Mouse (Mus musculus) monocyte, adult 5-6 weeks (primary cell): ENCODE measurements around the gene N4bp1. TPM values are rescaled to one million over a fixed set of nuclear protein-coding genes. Genes with fewer than 3 reads are reported as not detected.

Experiments used
- ATAC-seq: fragments of 153-309, 156-312 bp; replicated peaks from 2 replicates; pipeline ENCODE4 v1.8.0; 2017; ENCODE audit warnings: mild to moderate bottlenecking; ENCODE audit not compliant: low TSS enrichment, insufficient number of reproducible peaks, severe bottlenecking, poor library complexity, low FRiP score
- total RNA-seq: library from RNA; stranded (forward); fragments of 200-1000, 200-491, 200-594 nt; gene quantifications from 3 replicates; pipeline ENCODE4 v1.2.3, GENCODE M21; 2017

The N4bp1 gene
- total RNA-seq, 1 experiment from 2014 or later = 50.6 TPM

- no peak for ATAC-seq
Measured at GRCm38 (mm10) chr8:86791542-86791941, 93.5 kb downstream of the N4bp1 start.

- no peak for ATAC-seq
Measured at GRCm38 (mm10) chr8:86789576-86789975, 95.5 kb downstream of the N4bp1 start.

GRCm38 (mm10) chr8:86787891-86788420 lies 97.1 kb downstream of the N4bp1 start:
- ATAC-seq = no peak

- ATAC-seq = no peak
Measured at GRCm38 (mm10) chr8:86786498-86786897, 98.6 kb downstream of the N4bp1 start.

GRCm38 (mm10) chr8:86781094-86781493 lies 104.0 kb downstream of the N4bp1 start:
- no peak for ATAC-seq

- no peak for ATAC-seq
Measured at GRCm38 (mm10) chr8:86779207-86779606, 105.9 kb downstream of the N4bp1 start.

- ATAC-seq = no peak
Measured at GRCm38 (mm10) chr8:86769945-86770715, 114.9 kb downstream of the N4bp1 start.

GRCm38 (mm10) chr8:86768499-86768898 lies 116.6 kb downstream of the N4bp1 start:
- ATAC-seq = no peak

- no peak for ATAC-seq
Measured at GRCm38 (mm10) chr8:86766548-86767211, 118.4 kb downstream of the N4bp1 start.

- no peak for ATAC-seq
Measured at GRCm38 (mm10) chr8:86765669-86766068, 119.4 kb downstream of the N4bp1 start.

GRCm38 (mm10) chr8:86765155-86765554 lies 119.9 kb downstream of the N4bp1 start:
- no peak; the same call in 1 of the 2 replicates for ATAC-seq

GRCm38 (mm10) chr8:86762806-86763205 lies 122.3 kb downstream of the N4bp1 start:
- ATAC-seq = no peak

- no peak for ATAC-seq
Measured at GRCm38 (mm10) chr8:86760746-86761145, 124.3 kb downstream of the N4bp1 start.

- no peak for ATAC-seq
Measured at GRCm38 (mm10) chr8:86759090-86759491, 126.0 kb downstream of the N4bp1 start.

- ATAC-seq = no peak
Measured at GRCm38 (mm10) chr8:86758651-86759050, 126.4 kb downstream of the N4bp1 start.

Other genes starting within 250 kb of the N4bp1 start
- gene Gm10638, start 139.6 kb downstream of the N4bp1 start, total RNA-seq = not detected in 3 replicates
- 29.7 to 37.9 TPM (median 35.9 TPM) in 3 replicates for gene Siah1a, start 139.3 kb downstream of the N4bp1 start, total RNA-seq